Mouse (Mus musculus) intestine, embryonic 14.5 days (tissue): ENCODE data around the gene Eml3. TPM values are rescaled to one million over a fixed set of nuclear protein-coding genes. Genes with fewer than 3 reads are reported as not detected.
A peak's percentile ranks its signal among the peaks of the same experiment; 100 is the strongest.

Experiments
- ATAC-seq: fragments of 200-750 bp; cut with Nextera tagmentation; replicated peaks from 2 replicates; pipeline ENCODE4 v1.8.0; 2017; ENCODE audit warnings: low read depth, moderate number of reproducible peaks, moderate TSS enrichment, moderate library complexity; ENCODE audit not compliant: low FRiP score, low TSS enrichment
- DNase-seq: peaks from one replicate; pipeline ENCODE4 v3.0.0-alpha.2; 2018; ENCODE audit warnings: low spot score
- H3K27ac ChIP-seq: fragments of 300-500 bp; sonication (generic); 2 replicates; pipeline ENCODE4 v1.5.1; 2014; ENCODE audit warnings: low read depth, mild to moderate bottlenecking, control low read depth
- H3K27me3 ChIP-seq: fragments of 300-500 bp; sonication (generic); replicated peaks from 2 replicates; pipeline ENCODE4 v1.6.1; 2014; ENCODE audit warnings: low read length, control low read depth; ENCODE audit not compliant: control insufficient read depth, insufficient read depth
- H3K36me3 ChIP-seq: fragments of 300-500 bp; sonication (generic); 2 replicates; pipeline ENCODE4 v1.6.1; 2014; ENCODE audit warnings: low read length, control low read depth; ENCODE audit not compliant: control insufficient read depth, insufficient read depth
- H3K4me1 ChIP-seq: fragments of 300-500 bp; sonication (generic); replicated peaks from 2 replicates; pipeline ENCODE4 v1.6.1; 2014; ENCODE audit warnings: low read length, control low read depth, mixed read lengths; ENCODE audit not compliant: control insufficient read depth, insufficient read depth
- H3K4me2 ChIP-seq: fragments of 300-500 bp; sonication (generic); 2 replicates; pipeline ENCODE4 v1.6.1; 2014; ENCODE audit warnings: low read length
- H3K4me3 ChIP-seq: fragments of 300-500 bp; sonication (generic); 2 replicates; pipeline ENCODE4 v1.5.1; 2014; ENCODE audit warnings: low read depth, low read length, control low read depth, mixed read lengths
- H3K9ac ChIP-seq: fragments of 300-500 bp; sonication (generic); 2 replicates; pipeline ENCODE4 v1.6.1; 2014; ENCODE audit warnings: mild to moderate bottlenecking, low read length
- H3K9me3 ChIP-seq: fragments of 300-500 bp; sonication (generic); 2 replicates; pipeline ENCODE4 v1.6.1; 2016; ENCODE audit warnings: low read length, control low read depth; ENCODE audit not compliant: control insufficient read depth
- WGBS: fragments of 180-500 bp; shearing (Covaris S2); extraction: QIAGEN DNeasy Blood & Tissue Kit; methylation state at CpG from one replicate; pipeline ENCODE4 v1.1.7; 2014; 5-methylcytosine and 5-hydroxymethylcytosine counted together
- polyA plus RNA-seq: library from polyadenylated mRNA; unstranded; fragments of >200 nt; fragmentation: Nextera tagmentation; extraction: Ambion mirVana; gene quantifications from 2 replicates; pipeline ENCODE4 v1.2.1, GENCODE M21; 2014

Gene Eml3
- polyA plus RNA-seq, 1 experiment from 2014 or later = 16.8 TPM

DNA sequence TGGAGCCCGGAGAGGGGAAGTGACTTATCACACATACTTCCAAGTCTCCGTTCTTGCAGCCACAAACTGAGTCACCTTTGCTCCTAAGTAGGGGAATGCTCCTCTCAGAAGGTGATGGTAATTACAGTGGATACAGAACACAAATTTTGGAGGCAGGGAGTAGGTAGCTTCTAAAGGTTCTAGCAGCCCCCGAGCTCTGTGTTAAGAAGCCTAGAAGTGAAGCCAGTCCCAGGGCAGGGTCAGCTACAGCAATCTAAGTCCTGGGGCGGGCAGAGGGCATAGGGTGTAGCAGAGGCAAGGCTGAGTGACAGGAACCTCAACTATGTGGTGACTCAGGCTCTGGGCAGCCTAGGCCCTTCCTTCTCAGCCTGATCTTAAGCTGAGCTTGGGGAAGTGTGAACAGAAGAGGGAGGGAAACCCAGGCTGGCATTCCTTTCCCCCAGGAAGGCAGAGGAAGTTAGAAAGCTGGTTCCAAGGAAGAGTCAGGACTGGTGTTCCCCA, 53.8 kb downstream of the Eml3 start:
- ATAC-seq (peak; percentile 52), DNase-seq (no peak)
- Histone ChIP-seq H3K36me3 (peaks cover 29% of the 10 kb centered on the region), H3K27ac (peak overlapping the region; percentile 79), H3K27me3 (no peaks in the 10 kb centered on the region), H3K9me3 (no peaks in the 10 kb centered on the region), H3K9ac (no peak overlapping the region), H3K4me1 (peaks cover 49% of the 10 kb centered on the region), H3K4me3 (no peak overlapping the region), H3K4me2 (no peak overlapping the region)
- 26% methylated on average over 4 of the region's 4 CpGs for WGBS

DNA sequence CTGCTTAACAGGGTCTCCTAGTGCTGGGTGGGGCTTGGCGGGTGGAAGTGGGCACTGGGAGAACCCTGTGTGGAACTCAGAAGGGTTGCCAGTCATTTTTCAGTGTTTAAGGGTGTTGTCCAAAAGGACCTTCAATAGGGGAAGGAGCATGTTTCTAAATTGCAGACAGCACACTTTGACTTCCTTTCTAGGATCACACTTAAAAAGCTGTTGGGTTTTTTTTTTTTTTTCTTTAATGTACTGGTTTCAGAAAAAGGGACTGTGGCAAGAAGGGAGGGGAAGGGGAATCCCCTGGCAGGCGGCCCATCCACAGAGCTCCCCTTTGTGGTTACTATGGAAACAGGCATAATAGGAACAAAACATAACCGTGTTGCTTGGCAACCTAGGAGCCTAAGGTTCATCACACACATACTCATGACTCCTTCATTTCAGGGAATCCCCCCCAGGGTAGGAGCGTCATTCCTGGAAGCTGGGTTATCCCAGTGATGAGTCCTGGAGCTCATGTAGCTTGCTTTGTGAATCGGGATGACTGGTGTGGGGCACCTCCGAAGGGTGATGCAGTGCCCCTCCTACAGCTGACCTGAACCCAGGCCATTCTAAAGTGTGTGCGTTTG, 55.0 kb downstream of the Eml3 start:
- 15% methylated on average over 7 of the region's 7 CpGs for WGBS
- Histone ChIP-seq H3K27ac (peak overlapping the region; percentile 79), H3K4me2 (no peak overlapping the region), H3K4me1 (peaks cover 56% of the 10 kb centered on the region), H3K36me3 (peaks cover 17% of the 10 kb centered on the region), H3K27me3 (no peaks in the 10 kb centered on the region), H3K4me3 (no peak overlapping the region), H3K9ac (peak overlapping the region; percentile 25; the same call in 1 of the 2 replicates), H3K9me3 (no peaks in the 10 kb centered on the region)
- DNase-seq (peak; percentile 80), ATAC-seq (peak; percentile 8; the same call in 1 of the 2 replicates)

GRCm38 (mm10) chr19:8985891-8986290, 56.5 kb downstream of the Eml3 start:
- Histone ChIP-seq H3K4me1 (peaks cover 58% of the 10 kb centered on the region), H3K27ac (no peak overlapping the region), H3K9me3 (no peaks in the 10 kb centered on the region), H3K4me3 (no peak overlapping the region), H3K9ac (no peak overlapping the region), H3K36me3 (peaks cover 2% of the 10 kb centered on the region; the same call in 1 of the 2 replicates), H3K27me3 (no peaks in the 10 kb centered on the region), H3K4me2 (no peak overlapping the region)
- 66% methylated on average over 5 of the region's 5 CpGs for WGBS
- ATAC-seq = no peak
- DNase-seq = no peak

DNA sequence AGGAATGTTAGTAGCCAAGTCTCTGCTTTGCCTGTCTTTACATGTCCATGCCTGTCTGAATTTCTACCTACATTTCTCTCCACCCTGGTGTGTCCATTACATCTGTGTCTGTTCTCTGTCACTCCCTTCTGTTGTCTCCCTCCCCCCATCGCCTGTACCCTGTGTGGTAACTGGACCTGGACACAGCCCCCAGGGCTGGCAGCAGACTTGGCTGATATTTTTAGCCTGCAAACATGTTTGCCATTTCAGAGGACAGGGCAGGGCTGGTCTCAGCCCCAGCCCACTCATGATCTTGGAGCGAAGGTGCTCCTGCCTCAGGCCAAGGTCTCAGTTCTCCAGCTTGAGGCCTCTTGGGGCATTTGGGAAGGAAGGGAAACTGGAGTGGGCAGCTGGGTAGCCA, 58.5 kb downstream of the Eml3 start:
- ATAC-seq = no peak
- no peak for DNase-seq
- H3K27me3 ChIP-seq = no peaks in the 10 kb centered on the region

GRCm38 (mm10) chr19:8988346-8989065, 59.2 kb downstream of the Eml3 start:
- no peaks in the 10 kb centered on the region for H3K9me3 ChIP-seq
- H3K36me3 ChIP-seq = no peaks in the 10 kb centered on the region
- peak overlapping the region; percentile 93 for H3K27ac ChIP-seq
- peaks cover 61% of the 10 kb centered on the region for H3K4me1 ChIP-seq
- ATAC-seq (no peak), DNase-seq (no peak)
- peak overlapping the region; percentile 68 for H3K4me2 ChIP-seq
- peak overlapping the region; percentile 82 for H3K9ac ChIP-seq
- WGBS = 22% methylated on average over 15 of the region's 15 CpGs
- H3K4me3 ChIP-seq = peak overlapping the region; percentile 75
- no peaks in the 10 kb centered on the region for H3K27me3 ChIP-seq

More for the DNA sequence above, 58.5 kb downstream of the Eml3 start:
- no peak overlapping the region for H3K4me2 ChIP-seq
- H3K27ac ChIP-seq = 0 out of 2 replicates have a peak overlapping the region, but pooled peaks have one; percentile 5
- H3K9ac ChIP-seq = no peak overlapping the region
- WGBS = 32% methylated on average over 2 of the region's 2 CpGs
- no peaks in the 10 kb centered on the region for H3K36me3 ChIP-seq
- no peak overlapping the region; the same call in 1 of the 2 replicates for H3K4me3 ChIP-seq
- peaks cover 61% of the 10 kb centered on the region for H3K4me1 ChIP-seq
- no peaks in the 10 kb centered on the region for H3K9me3 ChIP-seq

- H3K27ac ChIP-seq = peak within 1 kb of the TSS; percentile 93
- no peaks in the 10 kb centered on the region for H3K36me3 ChIP-seq
- peak; percentile 67 for ATAC-seq
- H3K9me3 ChIP-seq = no peaks in the 10 kb centered on the region
- peak within 1 kb of the TSS; percentile 82 for H3K9ac ChIP-seq
- H3K4me1 ChIP-seq = peaks cover 57% of the 10 kb centered on the region
- H3K27me3 ChIP-seq = no peaks in the 10 kb centered on the region
- peak within 1 kb of the TSS; percentile 68 for H3K4me2 ChIP-seq
- peak; percentile 82 for DNase-seq
- WGBS = under 1% methylated on average over 41 of the region's 42 CpGs
- peak within 1 kb of the TSS; percentile 75 for H3K4me3 ChIP-seq
Observed at GRCm38 (mm10) chr19:8989066-8989566, 59.8 kb downstream of the Eml3 start, which contains the start of gene Ahnak. TSS of gene Ahnak (plus strand) at chr19:8989284.

DNA sequence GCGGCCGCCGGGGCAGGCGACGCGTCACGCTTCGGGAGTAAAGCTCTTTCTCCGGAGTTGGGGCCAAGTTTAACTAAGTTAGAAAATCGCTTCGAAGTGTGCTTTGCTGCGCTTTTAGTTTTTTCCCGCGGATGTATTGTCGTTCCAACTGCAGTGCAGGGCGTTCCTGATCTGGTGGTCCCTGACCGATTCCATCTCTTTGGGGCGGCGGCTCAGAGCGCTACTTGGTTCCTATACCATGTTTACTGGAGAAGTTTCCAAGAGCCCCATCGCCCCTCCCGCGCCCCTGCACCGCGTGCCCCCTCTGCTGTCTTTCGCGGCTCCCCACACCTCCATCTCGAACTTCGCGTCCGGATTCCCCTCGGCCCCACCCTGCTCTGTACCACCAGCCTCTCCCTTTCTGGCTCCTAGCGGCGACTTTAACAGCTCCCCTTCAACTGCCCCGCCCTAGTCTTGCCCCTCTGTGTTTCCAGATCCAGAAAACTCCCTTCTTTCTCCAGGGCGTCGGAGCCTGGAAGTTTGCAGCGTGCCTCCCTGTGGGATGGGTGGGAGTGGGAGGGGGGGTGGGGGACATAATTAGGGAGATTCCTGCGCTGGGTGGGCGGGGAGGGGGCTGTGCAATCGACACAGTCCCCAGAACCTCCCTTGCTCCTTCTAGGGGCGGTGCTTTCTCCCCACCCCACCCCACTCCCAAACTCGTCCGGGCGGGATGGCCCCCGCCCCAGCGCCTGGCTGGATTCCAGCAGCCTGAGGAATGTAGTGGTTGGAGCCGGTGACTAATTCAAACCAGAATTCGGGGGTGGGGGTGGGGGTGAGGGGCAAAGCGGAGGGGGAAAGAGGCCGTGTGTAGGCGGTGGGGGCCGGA, 60.4 kb downstream of the Eml3 start:
- DNase-seq = peak; percentile 91
- no peaks in the 10 kb centered on the region for H3K9me3 ChIP-seq
- H3K36me3 ChIP-seq = no peaks in the 10 kb centered on the region
- no peaks in the 10 kb centered on the region for H3K27me3 ChIP-seq
- H3K4me3 ChIP-seq = peak overlapping the region; percentile 75
- peak overlapping the region; percentile 93 for H3K27ac ChIP-seq
- WGBS = under 1% methylated on average over 53 of the region's 53 CpGs
- peak overlapping the region; percentile 82 for H3K9ac ChIP-seq
- peak; percentile 69 for ATAC-seq
- peaks cover 55% of the 10 kb centered on the region for H3K4me1 ChIP-seq
- peak overlapping the region; percentile 68 for H3K4me2 ChIP-seq
